Mouse (Mus musculus) thymus, adult 2 months (tissue): Measurements from ENCODE around the gene Cyb5r1. TPM values are rescaled to one million over a fixed set of nuclear protein-coding genes. Genes with fewer than 3 reads are reported as not detected.

Experiments used
- DNase-seq: peaks from one replicate; pipeline ENCODE4 v3.0.0; 2021
- H3K27ac ChIP-seq: fragments of 200-500 bp; 2 replicates; pipeline ENCODE4 v1.5.1; 2012; ENCODE audit warnings: low read length, control low read depth; ENCODE audit not compliant: control insufficient read depth, insufficient read depth
- H3K27me3 ChIP-seq: fragments of 200-500 bp; 2 replicates; pipeline ENCODE4 v1.6.1; 2012; ENCODE audit warnings: mild to moderate bottlenecking, low read length, moderate library complexity, mixed read lengths; ENCODE audit not compliant: control insufficient read depth, insufficient read depth
- H3K36me3 ChIP-seq: fragments of 200-500 bp; 2 replicates; pipeline ENCODE4 v1.6.1; 2012; ENCODE audit warnings: mild to moderate bottlenecking, low read length, moderate library complexity; ENCODE audit not compliant: control insufficient read depth, insufficient read depth
- H3K4me1 ChIP-seq: fragments of 200-500 bp; replicated peaks from 2 replicates; pipeline ENCODE4 v1.6.1; 2012; ENCODE audit warnings: low read length; ENCODE audit not compliant: control insufficient read depth, insufficient read depth
- H3K4me3 ChIP-seq: fragments of 200-500 bp; 2 replicates; pipeline ENCODE4 v1.5.1; 2012; ENCODE audit warnings: mild to moderate bottlenecking, low read length, control low read depth, moderate library complexity; ENCODE audit not compliant: control insufficient read depth, insufficient read depth
- CTCF ChIP-seq: fragments of 200-500 bp; IDR thresholded peaks from 2 replicates; pipeline ENCODE4 v1.5.1; 2012; ENCODE audit warnings: mild to moderate bottlenecking, control low read depth, low read length, moderate library complexity, borderline replicate concordance; ENCODE audit not compliant: control insufficient read depth, poor library complexity, insufficient read depth; ENCODE audit errors: extremely low read depth
- POLR2A ChIP-seq: fragments of 200-500 bp; IDR thresholded peaks from 2 replicates; pipeline ENCODE4 v1.6.1; 2012; ENCODE audit warnings: mild to moderate bottlenecking, low read length, control low read depth, moderate library complexity; ENCODE audit not compliant: control insufficient read depth, poor library complexity, insufficient read depth; ENCODE audit errors: extremely low read depth
- WGBS: fragments of 180-500 bp; shearing (Covaris S2); methylation state at CpG from one replicate; pipeline ENCODE4 v1.1.7; 2018; 5-methylcytosine and 5-hydroxymethylcytosine counted together
- polyA plus RNA-seq: library from polyadenylated mRNA; depleted of rRNA; stranded (reverse); fragments of >200 nt; gene quantifications from 2 replicates; pipeline ENCODE4 v1.2.3, GENCODE M21; 2012; rRNA removed

Cyb5r1 gene
- 44.9 and 47.2 TPM in 2 replicates for polyA plus RNA-seq

DNA sequence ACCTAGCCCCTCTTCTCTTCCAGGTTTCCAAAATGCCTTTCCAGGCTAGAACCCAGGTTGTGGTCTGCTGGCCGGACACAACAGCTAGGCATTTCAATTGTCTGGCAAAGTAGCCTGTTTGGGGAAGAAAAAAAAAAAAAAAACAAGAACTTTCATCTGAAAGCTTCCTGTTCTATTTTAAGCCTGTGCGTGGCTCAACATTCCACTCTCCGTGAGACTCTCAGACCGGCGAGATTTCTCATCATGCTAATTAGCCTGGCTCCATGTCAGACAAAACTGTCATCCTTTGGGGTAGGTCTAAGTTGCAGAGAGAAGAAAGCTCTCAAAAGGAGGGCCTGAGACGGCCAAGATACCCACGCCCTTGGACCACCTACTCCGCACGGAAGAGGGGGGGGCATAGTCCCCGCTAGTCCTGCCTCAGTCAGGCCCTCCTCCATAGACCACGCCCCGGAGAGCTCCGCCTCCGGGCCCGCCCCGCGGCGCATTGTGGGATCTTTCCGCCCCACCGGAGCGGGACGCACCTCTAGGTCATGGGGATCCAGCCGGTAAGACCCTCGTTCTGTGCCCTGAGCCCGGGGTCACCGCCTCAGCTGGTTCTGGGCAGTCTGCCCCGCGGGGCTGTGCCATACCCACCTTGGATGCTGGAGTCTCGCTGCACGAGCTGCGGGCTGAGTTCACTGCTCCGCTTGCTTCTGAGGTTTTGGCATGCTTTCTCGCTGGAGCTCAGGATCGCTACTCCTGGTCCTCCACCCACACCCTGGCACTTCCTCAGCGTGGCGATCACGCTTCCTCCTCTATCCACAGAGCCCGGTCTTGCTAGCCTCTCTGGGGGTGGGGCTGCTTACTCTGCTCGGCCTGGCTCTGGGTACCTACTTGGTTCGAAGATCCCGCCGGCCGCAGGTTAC is at the start of gene Cyb5r1:
Gene Cyb5r1 (plus strand): TSS at position 51 of the 905 bp plus-strand sequence.
- H3K4me3 ChIP-seq = peak within 1 kb of the TSS; percentile 94
- H3K36me3 ChIP-seq = no peaks in the 10 kb centered on the region
- no peaks in the 10 kb centered on the region for H3K27me3 ChIP-seq
- H3K27ac ChIP-seq = no peak within 1 kb of the TSS
- WGBS = 1% methylated on average over 43 of the region's 43 CpGs
- TF ChIP-seq POLR2A (0 out of 2 replicates have a peak, but pooled peaks have one; percentile 30), CTCF (peak; percentile 56; the same call in 1 of the 2 replicates)
- H3K4me1 ChIP-seq = peaks cover 9% of the 10 kb centered on the region
- DNase-seq = peak; percentile 86

- H3K36me3 ChIP-seq = peaks cover 48% of the 10 kb centered on the region
- H3K27ac ChIP-seq = no peak overlapping the region
- H3K4me3 ChIP-seq = no peak overlapping the region
- H3K27me3 ChIP-seq = no peaks in the 10 kb centered on the region
- DNase-seq = no peak
- no peak for TF ChIP-seq POLR2A
- TF ChIP-seq CTCF = no peak
- 92% methylated on average over 4 of the region's 4 CpGs for WGBS
- H3K4me1 ChIP-seq = peaks cover 5% of the 10 kb centered on the region
Observed at GRCm38 (mm10) chr1:134357461-134357860, 47.9 kb upstream of the Cyb5r1 start.

GRCm38 (mm10) chr1:134360656-134361055 is 44.7 kb upstream of the Cyb5r1 start:
- Histone ChIP-seq H3K27ac (no peak overlapping the region), H3K4me3 (no peak overlapping the region), H3K4me1 (peaks cover 5% of the 10 kb centered on the region), H3K36me3 (peaks cover 18% of the 10 kb centered on the region), H3K27me3 (no peaks in the 10 kb centered on the region)
- DNase-seq = no peak
- 49% methylated on average over 7 of the region's 7 CpGs for WGBS
- TF ChIP-seq POLR2A (no peak), CTCF (no peak)

- peaks cover 11% of the 10 kb centered on the region for H3K36me3 ChIP-seq
- DNase-seq = peak; percentile 5
- H3K27ac ChIP-seq = no peak overlapping the region
- H3K4me3 ChIP-seq = peak overlapping the region; percentile 84
- under 1% methylated on average over 44 of the region's 44 CpGs for WGBS
- TF ChIP-seq POLR2A (no peak), CTCF (no peak)
- no peaks in the 10 kb centered on the region for H3K27me3 ChIP-seq
- H3K4me1 ChIP-seq = peaks cover 5% of the 10 kb centered on the region
Observed at GRCm38 (mm10) chr1:134361195-134361856, 44.0 kb upstream of the Cyb5r1 start.

DNA sequence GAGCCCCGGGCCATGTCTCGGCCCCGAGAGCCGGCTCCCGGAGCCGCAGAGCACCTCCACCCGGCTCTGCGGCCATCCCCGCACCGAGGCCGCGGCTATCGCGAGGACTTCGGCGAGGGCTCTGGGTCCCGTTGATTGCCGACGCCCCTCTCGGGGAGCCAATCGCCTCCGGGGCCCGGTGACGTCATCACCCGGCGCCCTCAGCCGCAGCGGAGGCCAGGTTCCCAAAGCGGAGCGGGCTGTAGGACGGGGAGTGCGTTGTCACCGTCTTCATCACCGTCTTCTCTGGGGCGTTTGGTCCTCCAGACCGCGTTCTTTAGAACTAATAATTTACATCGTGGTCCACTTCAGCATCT is 43.5 kb upstream of the Cyb5r1 start, which contains the start of gene Tmem183a:
Gene Tmem183a (minus strand): TSS at position 123 of the 356 bp plus-strand sequence.
- TF ChIP-seq POLR2A (peak; percentile 85), CTCF (peak; percentile 54; the same call in 1 of the 2 replicates)
- Histone ChIP-seq H3K4me1 (peaks cover 5% of the 10 kb centered on the region), H3K36me3 (peaks cover 9% of the 10 kb centered on the region), H3K27ac (no peak within 1 kb of the TSS), H3K27me3 (no peaks in the 10 kb centered on the region), H3K4me3 (peak within 1 kb of the TSS; percentile 84)
- peak; percentile 96 for DNase-seq
- under 1% methylated on average over 38 of the region's 38 CpGs for WGBS

DNA sequence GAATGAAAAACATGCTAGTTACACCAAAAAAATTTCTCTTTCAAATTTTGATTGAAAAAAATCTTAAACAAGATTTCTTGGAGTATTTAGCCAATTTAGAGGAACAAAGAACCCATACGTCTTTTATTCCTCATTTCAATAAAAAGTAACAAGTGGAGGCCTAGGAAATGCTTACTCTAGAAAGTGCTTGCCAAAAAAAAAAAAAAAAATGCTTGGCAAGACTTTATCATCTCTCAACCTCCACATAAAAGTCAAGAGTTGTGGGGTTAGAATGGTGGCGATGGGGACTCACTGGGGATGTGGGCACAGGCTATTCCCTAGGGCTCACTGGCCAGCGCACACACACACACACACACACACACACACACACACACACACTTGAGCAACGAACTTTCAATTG is 42.2 kb upstream of the Cyb5r1 start:
- no peak overlapping the region for H3K4me3 ChIP-seq
- 89% methylated on average over 4 of the region's 4 CpGs for WGBS
- H3K36me3 ChIP-seq = peaks cover 4% of the 10 kb centered on the region; the same call in 1 of the 2 replicates
- no peak overlapping the region for H3K27ac ChIP-seq
- DNase-seq = no peak
- peaks cover 5% of the 10 kb centered on the region for H3K4me1 ChIP-seq
- no peak for TF ChIP-seq POLR2A
- TF ChIP-seq CTCF = no peak
- H3K27me3 ChIP-seq = no peaks in the 10 kb centered on the region
